Mouse (Mus musculus) cerebellum, adult 2 months (tissue): ENCODE results near the gene Rnf151.

Experiments used
- CTCF ChIP-seq: fragments of 200-500 bp; IDR thresholded peaks from 2 replicates; pipeline ENCODE4 v1.5.1; 2011; ENCODE audit warnings: low read depth, mild to moderate bottlenecking, control low read depth, low read length, moderate library complexity, borderline replicate concordance; ENCODE audit not compliant: insufficient read depth
- POLR2A ChIP-seq: fragments of 200-500 bp; IDR thresholded peaks from 2 replicates; pipeline ENCODE4 v1.6.1; 2011; ENCODE audit warnings: low read length, control low read depth, borderline replicate concordance; ENCODE audit not compliant: insufficient read depth

- no peak for TF ChIP-seq POLR2A
- TF ChIP-seq CTCF, result no peak
Measured at GRCm38 (mm10) chr17:24697985-24698384, 19.9 kb downstream of the Rnf151 start.
